Mouse (Mus musculus) adrenal gland, postnatal 25 days (tissue): ENCODE data around the gene Cyb5d2. TPM values are rescaled to one million over a fixed set of nuclear protein-coding genes. Genes with fewer than 3 reads are reported as not detected.

Experiments used
- DNase-seq: peaks from one replicate; pipeline ENCODE4 v3.0.0; 2021; ENCODE audit warnings: mixed read lengths
- long read RNA-seq: library from polyadenylated mRNA; stranded (forward); transcript quantifications from one replicate; pipeline ENCODE4 v2.0.0, GENCODE M21; 2021
- total RNA-seq: library from RNA; stranded (reverse); gene quantifications from 2 replicates; pipeline ENCODE4 v1.2.3, GENCODE M21; 2021

Gene Cyb5d2
- 21.1 and 23.0 TPM in 2 replicates for total RNA-seq
- long read RNA-seq, transcript Cyb5d2-201 (4 exons, 2,393 nt) = major isoform, 7 of 9 reads
- long read RNA-seq, partial matches to known transcripts = 0 of 9 reads
- long read RNA-seq, other reads (novel, unspliced or antisense) = 1 of 9 reads

- DNase-seq = peak; percentile 93
These were observed at the start of gene Cyb5d2, which contains the start of gene Zzef1 for GRCm38 (mm10) chr11:72795455-72796295. Gene Cyb5d2 (minus strand): TSS chr11:72796142. Gene Zzef1 (plus strand): TSS chr11:72796226.

GRCm38 (mm10) chr11:72845526-72845925 lies 49.6 kb upstream of the Cyb5d2 start:
- DNase-seq = no peak

GRCm38 (mm10) chr11:72843576-72843975 lies 47.6 kb upstream of the Cyb5d2 start:
- DNase-seq = no peak

- DNase-seq = no peak
These were observed 46.8 kb upstream of the Cyb5d2 start for GRCm38 (mm10) chr11:72842731-72843130.

- no peak for DNase-seq
These were observed 33.9 kb upstream of the Cyb5d2 start for GRCm38 (mm10) chr11:72829869-72830268.

- DNase-seq = no peak
These were observed 25.1 kb upstream of the Cyb5d2 start for GRCm38 (mm10) chr11:72821041-72821440.

GRCm38 (mm10) chr11:72818067-72818466 lies 22.1 kb upstream of the Cyb5d2 start:
- DNase-seq = no peak

- no peak for DNase-seq
These were observed 20.9 kb upstream of the Cyb5d2 start for GRCm38 (mm10) chr11:72816859-72817258.

GRCm38 (mm10) chr11:72814188-72814587 lies 18.2 kb upstream of the Cyb5d2 start:
- no peak for DNase-seq

- DNase-seq = no peak
These were observed 17.7 kb upstream of the Cyb5d2 start for GRCm38 (mm10) chr11:72813687-72814086.

- DNase-seq = no peak
These were observed 12.1 kb upstream of the Cyb5d2 start for GRCm38 (mm10) chr11:72807992-72808391.

GRCm38 (mm10) chr11:72806556-72806955 lies 10.6 kb upstream of the Cyb5d2 start:
- no peak for DNase-seq

- DNase-seq = no peak
These were observed 9.3 kb upstream of the Cyb5d2 start for GRCm38 (mm10) chr11:72805232-72805631.

- no peak for DNase-seq
These were observed 8.6 kb upstream of the Cyb5d2 start for GRCm38 (mm10) chr11:72804586-72804985.

- DNase-seq = no peak
These were observed 7.1 kb upstream of the Cyb5d2 start for GRCm38 (mm10) chr11:72803038-72803437.

- no peak for DNase-seq
These were observed 5.2 kb upstream of the Cyb5d2 start for GRCm38 (mm10) chr11:72801182-72801581.

GRCm38 (mm10) chr11:72798112-72798511 lies 2.2 kb upstream of the Cyb5d2 start:
- DNase-seq = no peak

GRCm38 (mm10) chr11:72796773-72797338 lies 914 bp upstream of the Cyb5d2 start:
- DNase-seq = no peak

- no peak for DNase-seq
These were observed 350 bp upstream of the Cyb5d2 start for GRCm38 (mm10) chr11:72796296-72796687.

GRCm38 (mm10) chr11:72795149-72795454 lies 840 bp downstream of the Cyb5d2 start:
- no peak for DNase-seq

GRCm38 (mm10) chr11:72792033-72792432 lies 3.9 kb downstream of the Cyb5d2 start:
- no peak for DNase-seq

- no peak for DNase-seq
These were observed 13.4 kb downstream of the Cyb5d2 start for GRCm38 (mm10) chr11:72782503-72782902.

GRCm38 (mm10) chr11:72782103-72782502 lies 13.8 kb downstream of the Cyb5d2 start:
- DNase-seq = no peak

- DNase-seq = no peak
These were observed 17.0 kb downstream of the Cyb5d2 start for GRCm38 (mm10) chr11:72778957-72779356.
